Mouse (Mus musculus) intestine, embryonic 15.5 days (tissue): ENCODE results near the gene Pfkfb4. TPM values are rescaled to one million over a fixed set of nuclear protein-coding genes. Genes with fewer than 3 reads are reported as not detected.

Source experiments
- ATAC-seq: fragments of 200-750 bp; cut with Nextera tagmentation; 2 replicates; pipeline ENCODE4 v1.8.0; 2017; ENCODE audit warnings: moderate TSS enrichment, moderate library complexity
- H3K27ac ChIP-seq: fragments of 300-500 bp; sonication (generic); 2 replicates; pipeline ENCODE4 v1.5.1; 2015; ENCODE audit warnings: mild to moderate bottlenecking, inconsistent platforms
- H3K27me3 ChIP-seq: fragments of 300-500 bp; sonication (generic); replicated peaks from 2 replicates; pipeline ENCODE4 v1.6.1; 2015; ENCODE audit warnings: inconsistent platforms
- H3K36me3 ChIP-seq: fragments of 300-500 bp; sonication (generic); 2 replicates; pipeline ENCODE4 v1.6.1; 2015; ENCODE audit warnings: inconsistent platforms
- H3K4me1 ChIP-seq: fragments of 300-500 bp; sonication (generic); replicated peaks from 2 replicates; pipeline ENCODE4 v1.6.1; 2015; ENCODE audit warnings: inconsistent platforms
- H3K4me2 ChIP-seq: fragments of 300-500 bp; sonication (generic); replicated peaks from 2 replicates; pipeline ENCODE4 v1.6.1; 2015; ENCODE audit warnings: mild to moderate bottlenecking, inconsistent platforms
- H3K4me3 ChIP-seq: fragments of 300-500 bp; sonication (generic); replicated peaks from 2 replicates; pipeline ENCODE4 v1.5.1; 2015; ENCODE audit warnings: inconsistent platforms
- H3K9ac ChIP-seq: fragments of 300-500 bp; sonication (generic); 2 replicates; pipeline ENCODE4 v1.6.1; 2015; ENCODE audit warnings: inconsistent platforms
- H3K9me3 ChIP-seq: fragments of 300-500 bp; sonication (generic); 2 replicates; pipeline ENCODE4 v1.6.1; 2016; ENCODE audit warnings: inconsistent platforms
- WGBS: fragments of 180-500 bp; shearing (Covaris S2); methylation state at CpG from one replicate; pipeline ENCODE4 v1.1.7; 2015; 5-methylcytosine and 5-hydroxymethylcytosine counted together
- microRNA counts: library from miRNA; unstranded; fragments of <30 nt; microRNA quantifications from one replicate; lab custom pipeline; 2016
- polyA plus RNA-seq: library from polyadenylated mRNA; unstranded; fragments of >200 nt; fragmentation: Nextera tagmentation; extraction: Ambion mirVana; gene quantifications from 2 replicates; pipeline ENCODE4 v1.2.1, GENCODE M21; 2015

Pfkfb4 gene
- polyA plus RNA-seq, 1 experiment from 2014 or later: 11.5 TPM

DNA sequence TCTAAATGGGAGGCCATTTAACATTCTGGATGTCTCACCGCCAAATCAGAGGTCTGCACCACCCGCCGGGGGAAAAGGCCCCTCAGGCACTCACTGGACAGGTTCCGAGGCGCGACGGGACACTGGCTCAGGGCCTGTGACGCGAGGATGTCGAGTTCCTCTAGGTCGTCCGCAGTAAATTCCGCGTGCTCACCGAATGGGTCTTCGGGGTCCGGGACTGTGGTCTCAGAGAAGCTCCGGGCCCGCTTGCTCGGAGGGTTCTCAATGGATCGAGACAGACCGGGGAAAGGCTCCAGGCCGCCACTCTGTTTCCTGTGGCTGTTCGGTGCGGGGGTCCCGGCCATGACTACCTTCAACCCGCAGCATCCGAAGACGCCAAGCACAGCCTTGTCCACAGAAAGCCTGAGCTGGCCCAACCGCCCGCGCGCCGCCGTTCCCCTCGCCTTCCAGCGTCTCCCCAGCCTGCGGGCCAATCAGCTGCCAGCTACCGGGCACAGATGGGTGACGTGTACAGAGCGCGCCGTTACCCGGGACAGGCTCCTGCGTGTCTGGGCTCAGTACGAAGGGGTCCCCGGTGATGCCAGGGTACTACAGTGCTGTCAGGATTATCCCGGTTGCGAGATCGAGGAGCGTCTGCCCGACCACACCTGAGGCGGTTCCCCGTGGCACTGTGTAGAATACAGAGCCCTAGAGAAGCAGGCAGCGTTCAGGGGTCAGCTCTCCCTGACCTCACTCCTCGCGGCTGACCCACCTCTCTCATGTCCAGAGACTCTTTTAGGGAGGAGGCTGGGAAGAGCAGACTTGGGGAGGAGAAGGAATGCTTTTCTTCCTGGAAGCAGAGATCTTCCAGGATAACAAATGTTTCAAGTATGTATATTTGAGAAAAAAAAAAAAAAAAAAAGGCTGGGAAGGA is 82.3 kb downstream of the Pfkfb4 start, which contains the start of gene Atrip:
TSS of gene Atrip (minus strand) at position 464 of the 913 bp plus-strand sequence.
- Histone ChIP-seq H3K36me3 (peaks cover 14% of the 10 kb centered on the region; the same call in 1 of the 2 replicates), H3K4me2 (peak within 1 kb of the TSS; percentile 88), H3K27ac (peak within 1 kb of the TSS; percentile 28), H3K27me3 (no peaks in the 10 kb centered on the region), H3K9ac (peak within 1 kb of the TSS; percentile 75), H3K4me1 (peaks cover 13% of the 10 kb centered on the region), H3K9me3 (no peaks in the 10 kb centered on the region), H3K4me3 (peak within 1 kb of the TSS; percentile 82)
- under 1% methylated on average over 57 of the region's 57 CpGs for WGBS
- peak; percentile 99 for ATAC-seq

DNA sequence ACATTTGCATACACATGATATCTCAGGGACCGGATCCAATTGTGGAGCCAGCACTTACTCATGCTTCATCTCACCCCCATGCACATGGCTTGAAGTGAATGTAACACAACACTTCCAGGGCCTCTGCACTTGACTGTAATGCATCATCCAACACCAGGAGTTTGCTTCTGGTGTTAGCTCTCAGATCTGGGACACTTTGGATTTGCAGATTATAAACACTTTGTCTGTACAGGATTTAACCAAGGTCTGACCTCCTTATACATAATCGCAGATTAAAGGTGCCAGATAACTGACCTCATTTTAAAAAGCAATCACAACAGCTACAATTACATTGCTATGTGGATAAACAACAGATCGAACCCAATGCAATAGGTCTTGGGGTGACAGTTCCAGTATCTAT is 88.9 kb downstream of the Pfkfb4 start:
- H3K4me3 ChIP-seq: no peak overlapping the region
- ATAC-seq: no peak
- H3K9ac ChIP-seq: no peak overlapping the region
- peaks cover 11% of the 10 kb centered on the region for H3K4me1 ChIP-seq
- no peaks in the 10 kb centered on the region for H3K27me3 ChIP-seq
- peak overlapping the region; percentile 68 for H3K4me2 ChIP-seq
- 95% methylated on average over 3 of the region's 3 CpGs for whole genome bisulfite sequencing
- H3K27ac ChIP-seq: no peak overlapping the region
- H3K9me3 ChIP-seq: no peaks in the 10 kb centered on the region
- H3K36me3 ChIP-seq: no peaks in the 10 kb centered on the region

DNA sequence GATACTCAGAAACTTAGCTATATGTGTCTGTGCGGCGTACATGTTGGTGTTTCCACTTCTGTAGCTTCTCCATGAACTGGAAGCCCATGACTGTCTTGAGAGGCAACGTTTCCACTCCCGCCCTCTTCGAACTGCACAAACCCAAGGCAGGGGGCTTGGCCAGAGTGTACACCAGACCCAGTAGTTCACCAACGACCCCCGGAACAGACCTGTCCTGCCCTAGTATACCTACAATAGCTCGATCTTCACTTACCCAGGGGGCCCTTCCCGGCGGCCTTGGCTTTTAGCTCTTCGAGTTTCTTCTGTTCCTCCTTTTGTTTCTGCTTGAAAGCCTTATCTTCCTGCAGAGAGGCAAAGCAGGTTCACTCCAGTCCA is 90.2 kb downstream of the Pfkfb4 start:
- Histone ChIP-seq H3K4me2 (peak overlapping the region; percentile 68), H3K4me3 (peak overlapping the region; percentile 67), H3K4me1 (peaks cover 11% of the 10 kb centered on the region), H3K9me3 (no peaks in the 10 kb centered on the region), H3K27me3 (no peaks in the 10 kb centered on the region), H3K9ac (peak overlapping the region; percentile 73), H3K27ac (peak overlapping the region; percentile 69), H3K36me3 (no peaks in the 10 kb centered on the region)
- ATAC-seq: peak; percentile 26
- 3% methylated on average over 11 of the region's 11 CpGs for WGBS

MicroRNAs within 50 kb of the gene (microRNA counts, 519-probe panel; counts per million panel counts)
- 97.1 counts per million, percentile 29 among the panel's probes with 10 or more counts for microRNA mmu-miR-711 (lab: Ali Mortazavi, UCI)

Other genes with a start within 250 kb of the Pfkfb4 start
- 62.6 and 65.0 TPM in 2 replicates for gene Ip6k2, start 208.0 kb upstream of the Pfkfb4 start, polyA plus RNA-seq
- 10.4 and 12.0 TPM in 2 replicates for gene Nckipsd, start 183.4 kb upstream of the Pfkfb4 start, polyA plus RNA-seq
- 0.64 and 1.3 TPM in 2 replicates for gene Celsr3, start 165.5 kb upstream of the Pfkfb4 start, polyA plus RNA-seq
- 36.1 and 43.3 TPM in 2 replicates for gene Slc26a6, start 138.5 kb upstream of the Pfkfb4 start, polyA plus RNA-seq
- 0.34 TPM in 1 of 2 replicates, not detected in the other for gene Tmem89, start 77.2 kb upstream of the Pfkfb4 start, polyA plus RNA-seq
- gene Uqcrc1, start 55.1 kb upstream of the Pfkfb4 start, polyA plus RNA-seq: 568 and 640 TPM in 2 replicates
- gene Col7a1, start 38.2 kb upstream of the Pfkfb4 start, polyA plus RNA-seq: 0.85 and 2.4 TPM in 2 replicates
- gene Ucn2, start 5.8 kb upstream of the Pfkfb4 start, polyA plus RNA-seq: not detected in 2 replicates
- 112 and 121 TPM in 2 replicates for gene Shisa5, start 46.8 kb downstream of the Pfkfb4 start, polyA plus RNA-seq
- 12.5 and 13.4 TPM in 2 replicates for gene Trex1, start 68.0 kb downstream of the Pfkfb4 start, polyA plus RNA-seq
- 21.3 and 22.4 TPM in 2 replicates for gene Atrip, start 82.3 kb downstream of the Pfkfb4 start, polyA plus RNA-seq
- 16.1 and 17.2 TPM in 2 replicates for gene Ccdc51, start 90.7 kb downstream of the Pfkfb4 start, polyA plus RNA-seq
- gene Tma7, start 90.8 kb downstream of the Pfkfb4 start, polyA plus RNA-seq: 619 and 707 TPM in 2 replicates
- 7.1 TPM in 2 replicates for gene Plxnb1, start 103.6 kb downstream of the Pfkfb4 start, polyA plus RNA-seq
- gene Fbxw21, start 170.3 kb downstream of the Pfkfb4 start, polyA plus RNA-seq: not detected in 2 replicates
- gene Fbxw13, start 204.2 kb downstream of the Pfkfb4 start, polyA plus RNA-seq: not detected in 2 replicates
- gene Fbxw20, start 243.0 kb downstream of the Pfkfb4 start, polyA plus RNA-seq: not detected in 2 replicates